Mouse (Mus musculus) brain, embryonic 14.5 days (tissue): ENCODE results near the gene St3gal2.

ENCODE experiments used
- CTCF ChIP-seq: fragments of 200-500 bp; IDR thresholded peaks from 2 replicates; pipeline ENCODE4 v1.5.1; 2012; ENCODE audit warnings: inconsistent platforms, mild to moderate bottlenecking, moderate library complexity, borderline replicate concordance; ENCODE audit not compliant: insufficient read depth, insufficient read length; ENCODE audit errors: extremely low read depth
- POLR2A ChIP-seq: fragments of 200-500 bp; IDR thresholded peaks from 2 replicates; pipeline ENCODE4 v1.6.1; 2012; ENCODE audit warnings: mild to moderate bottlenecking, inconsistent platforms, borderline replicate concordance; ENCODE audit not compliant: poor library complexity, insufficient read depth, insufficient read length, severe bottlenecking; ENCODE audit errors: extremely low read depth

GRCm38 (mm10) chr8:110892040-110892439 is 27.7 kb upstream of the St3gal2 start:
- no peak for TF ChIP-seq CTCF
- no peak for TF ChIP-seq POLR2A
